In genomic region chrX:98380247-98380905, GRCm38 (mm10) we compare ENCODE assay signal across 7 mouse cellular contexts.
A peak's percentile ranks its signal among the peaks of the same experiment; 100 is the strongest.
DNase-seq lines count a peak whose midpoint lies in the region; ATAC-seq and TF ChIP-seq lines count a peak whose summit lies in the region.

No protein-coding gene starts in this region.

- WGBS in limb, embryonic 13.5 days = 60% methylated on average over 7 of the region's 7 CpGs
- 85% methylated on average over 7 of the region's 7 CpGs for WGBS in limb, embryonic 10.5 days
- WGBS in heart, adult 2 months = 20% methylated on average over 7 of the region's 7 CpGs

- ATAC-seq in limb, embryonic 13.5 days (ENCODE audit: low FRiP score, low read depth) = peak; percentile 54

- no peak for TF ChIP-seq POLR2A in heart, adult 2 months (IDR thresholded peaks at IDR 0.05; ENCODE audit: insufficient read depth, low read depth, low read length)

- H3K4me3 ChIP-seq in limb, embryonic 13.5 days = no peak overlapping the region
- no peak overlapping the region for H3K4me3 ChIP-seq in limb, embryonic 10.5 days
- H3K4me3 ChIP-seq in heart, adult 2 months = peak overlapping the region; percentile 26; the same call in 1 of the 2 replicates

- no peak for DNase-seq in limb, embryonic 10.5 days (ENCODE audit: low spot score)
- DNase-seq in brain, adult 2 months (ENCODE audit: low read depth, low spot score) = peak; percentile 28
- peak; percentile 69 to 76 for DNase-seq in heart, adult 2 months
- DNase-seq in kidney, postnatal 25 days = peak; percentile 78 to 83
- DNase-seq in testis, postnatal 10 days (ENCODE audit: low spot score) = peak; percentile 56
- DNase-seq in B cell, adult 2 months = no peak

- no peaks in the 10 kb centered on the region for H3K9me3 ChIP-seq in limb, embryonic 13.5 days
- no peaks in the 10 kb centered on the region for H3K9me3 ChIP-seq in limb, embryonic 10.5 days (replicated peaks)

- H3K4me2 ChIP-seq in limb, embryonic 13.5 days (replicated peaks) = no peak overlapping the region

- no peaks in the 10 kb centered on the region for H3K36me3 ChIP-seq in limb, embryonic 13.5 days
- H3K36me3 ChIP-seq in limb, embryonic 10.5 days = no peaks in the 10 kb centered on the region
- H3K36me3 ChIP-seq in heart, adult 2 months (ENCODE audit: control insufficient read depth, insufficient read depth, low read length) = peaks cover 2% of the 10 kb centered on the region; the same call in 1 of the 2 replicates

- H3K4me1 ChIP-seq in limb, embryonic 13.5 days = no peaks in the 10 kb centered on the region
- no peaks in the 10 kb centered on the region for H3K4me1 ChIP-seq in limb, embryonic 10.5 days
- peaks cover 1% of the 10 kb centered on the region; the same call in 1 of the 2 replicates for H3K4me1 ChIP-seq in heart, adult 2 months (ENCODE audit: control insufficient read depth, insufficient read depth, low read length)

- H3K9ac ChIP-seq in limb, embryonic 13.5 days = no peak overlapping the region
- H3K9ac ChIP-seq in heart, adult 2 months (ENCODE audit: low read depth, low read length) = no peak overlapping the region; the same call in 1 of the 2 replicates

- no peaks in the 10 kb centered on the region for H3K79me2 ChIP-seq in heart, adult 2 months (replicated peaks; ENCODE audit: control insufficient read depth, insufficient read depth, low read length)

- peak; percentile 71 for TF ChIP-seq CTCF in heart, adult 2 months (IDR thresholded peaks at IDR 0.05)

- intact Hi-C loops in heart, adult 2 months (cut with DNase I) = loop anchor here (5.0 kb wide), 1 partner anchor 228 kb away; no protein-coding TSS in a partner anchor

- 0 out of 2 replicates have a peak, but pooled peaks have one; percentile 39 for TF ChIP-seq EP300 in heart, adult 2 months (IDR thresholded peaks at IDR 0.05; ENCODE audit: insufficient read depth, low read depth, low read length)

- H3K27me3 ChIP-seq in limb, embryonic 13.5 days = no peaks in the 10 kb centered on the region
- H3K27me3 ChIP-seq in limb, embryonic 10.5 days (ENCODE audit: low read depth, poor library complexity, severe bottlenecking) = peaks cover 6% of the 10 kb centered on the region; the same call in 1 of the 2 replicates
- no peaks in the 10 kb centered on the region for H3K27me3 ChIP-seq in heart, adult 2 months (ENCODE audit: control insufficient read depth, insufficient read depth, low read length)

- H3K27ac ChIP-seq in limb, embryonic 13.5 days = no peak overlapping the region
- no peak overlapping the region for H3K27ac ChIP-seq in limb, embryonic 10.5 days
- peak overlapping the region; percentile 59 for H3K27ac ChIP-seq in heart, adult 2 months

Comparison
In these comparisons a context has a peak if more than half of its experiments do, and no peak if none do; other contexts are left out.
1. DNase-seq: peak in brain, adult 2 months (single experiment), heart, adult 2 months (2 of 2), kidney, postnatal 25 days (2 of 2) and testis, postnatal 10 days (single experiment); none in limb, embryonic 10.5 days (single experiment) and B cell, adult 2 months (0 of 2).